Mouse (Mus musculus) c-Kit-negative CD71-positive TER-119-positive erythroid progenitor cells, embryonic 14.5 days (primary cell): Measurements from ENCODE around the gene Copg2.
"Not testable (repeated sequence)": the region's sequence is repeated elsewhere in the genome, so short reads cannot be mapped to it uniquely, and the experiment has no call there.

Experiments
- DNase-seq: peaks from one replicate; pipeline ENCODE4 v3.0.0-alpha.2; 2013; ENCODE audit warnings: low read depth, low spot score

Copg2 gene

GRCm38 (mm10) chr6:30813626-30814025, 83.0 kb downstream of the Copg2 start:
- no peak for DNase-seq

- no peak for DNase-seq
These were observed 91.4 kb downstream of the Copg2 start for GRCm38 (mm10) chr6:30805053-30805752.

- DNase-seq: not testable (repeated sequence)
These were observed 92.1 kb downstream of the Copg2 start for GRCm38 (mm10) chr6:30804389-30805052.

GRCm38 (mm10) chr6:30802915-30803314, 93.7 kb downstream of the Copg2 start:
- not testable (repeated sequence) for DNase-seq

GRCm38 (mm10) chr6:30751209-30751608, 145.4 kb downstream of the Copg2 start:
- DNase-seq: no peak

GRCm38 (mm10) chr6:30750482-30750881, 146.1 kb downstream of the Copg2 start:
- no peak for DNase-seq

- no peak for DNase-seq
These were observed 146.7 kb downstream of the Copg2 start for GRCm38 (mm10) chr6:30749892-30750291.

- DNase-seq: no peak
These were observed 147.4 kb downstream of the Copg2 start for GRCm38 (mm10) chr6:30749042-30749689.

GRCm38 (mm10) chr6:30748358-30748910, 148.2 kb downstream of the Copg2 start:
- no peak for DNase-seq

GRCm38 (mm10) chr6:30747631-30748357, 148.8 kb downstream of the Copg2 start:
- DNase-seq: no peak

GRCm38 (mm10) chr6:30745591-30745990, 151.0 kb downstream of the Copg2 start:
- no peak for DNase-seq

- no peak for DNase-seq
These were observed 151.7 kb downstream of the Copg2 start for GRCm38 (mm10) chr6:30744846-30745245.

- DNase-seq: no peak
These were observed 157.3 kb downstream of the Copg2 start for GRCm38 (mm10) chr6:30739177-30739747.

GRCm38 (mm10) chr6:30738464-30739006, 158.1 kb downstream of the Copg2 start:
- DNase-seq: no peak

- DNase-seq: no peak
These were observed 158.8 kb downstream of the Copg2 start for GRCm38 (mm10) chr6:30737548-30738463.

- no peak for DNase-seq
These were observed 159.6 kb downstream of the Copg2 start for GRCm38 (mm10) chr6:30736864-30737547.

GRCm38 (mm10) chr6:30736372-30736762, 160.2 kb downstream of the Copg2 start:
- DNase-seq: no peak

GRCm38 (mm10) chr6:30735728-30736371, 160.7 kb downstream of the Copg2 start:
- no peak for DNase-seq
